Mouse (Mus musculus) liver, postnatal 0 days (tissue): ENCODE results near the gene Efhc1. TPM values are rescaled to one million over a fixed set of nuclear protein-coding genes. Genes with fewer than 3 reads are reported as not detected.

Source experiments
- ATAC-seq: fragments of 200-750 bp; cut with Nextera tagmentation; 2 replicates; pipeline ENCODE4 v1.8.0; 2017; ENCODE audit warnings: mild to moderate bottlenecking, moderate library complexity
- DNase-seq: peaks from one replicate; pipeline ENCODE4 v3.0.0-alpha.2; 2016
- H3K27ac ChIP-seq: fragments of 300-500 bp; sonication (generic); 2 replicates; pipeline ENCODE4 v1.5.1; 2014; ENCODE audit warnings: antibody characterized with exemption, moderate library complexity, mild to moderate bottlenecking, low read depth
- H3K27me3 ChIP-seq: fragments of 300-500 bp; sonication (generic); 2 replicates; pipeline ENCODE4 v1.6.1; 2014; ENCODE audit warnings: low read length, control low read depth, mixed read lengths; ENCODE audit not compliant: insufficient read depth
- H3K36me3 ChIP-seq: fragments of 300-500 bp; sonication (generic); replicated peaks from 2 replicates; pipeline ENCODE4 v1.6.1; 2014; ENCODE audit warnings: mild to moderate bottlenecking, control low read depth, low read length, moderate library complexity, mixed read lengths; ENCODE audit not compliant: insufficient read depth
- H3K4me1 ChIP-seq: fragments of 300-500 bp; sonication (generic); 2 replicates; pipeline ENCODE4 v1.6.1; 2014; ENCODE audit warnings: antibody characterized with exemption, mild to moderate bottlenecking, control low read depth; ENCODE audit not compliant: insufficient read depth
- H3K4me2 ChIP-seq: fragments of 300-500 bp; sonication (generic); 2 replicates; pipeline ENCODE4 v1.6.1; 2014; ENCODE audit warnings: low read depth, mild to moderate bottlenecking, low read length, moderate library complexity, mixed read lengths
- H3K4me3 ChIP-seq: fragments of 300-500 bp; sonication (generic); 2 replicates; pipeline ENCODE4 v1.5.1; 2014; ENCODE audit warnings: low read depth, low read length
- H3K9ac ChIP-seq: fragments of 300-500 bp; sonication (generic); replicated peaks from 2 replicates; pipeline ENCODE4 v1.6.1; 2014; ENCODE audit warnings: mild to moderate bottlenecking, moderate library complexity
- H3K9me3 ChIP-seq: fragments of 300-500 bp; sonication (generic); 2 replicates; pipeline ENCODE4 v1.6.1; 2016; ENCODE audit warnings: mild to moderate bottlenecking, control low read depth, low read length, mixed read lengths
- CTCF ChIP-seq: sonication (generic); IDR thresholded peaks from 2 replicates; pipeline ENCODE4 v1.5.1; 2016; ENCODE audit warnings: antibody characterized with exemption, low read depth
- EP300 ChIP-seq: IDR thresholded peaks from 2 replicates; pipeline ENCODE4 v1.6.1; 2016; ENCODE audit warnings: antibody characterized with exemption, low read depth, mild to moderate bottlenecking
- WGBS: fragments of 180-500 bp; shearing (Covaris S2); extraction: QIAGEN DNeasy Blood & Tissue Kit; methylation state at CpG from one replicate; pipeline ENCODE4 v1.1.7; 2014; ENCODE audit not compliant: insufficient replicate concordance; 5-methylcytosine and 5-hydroxymethylcytosine counted together
- polyA plus RNA-seq: library from polyadenylated mRNA; unstranded; fragments of >200 nt; fragmentation: Nextera tagmentation; extraction: Ambion mirVana; gene quantifications from 2 replicates; pipeline ENCODE4 v1.2.1, GENCODE M21; 2015

Gene Efhc1
- polyA plus RNA-seq, 1 experiment from 2014 or later: 0.34 TPM

DNA sequence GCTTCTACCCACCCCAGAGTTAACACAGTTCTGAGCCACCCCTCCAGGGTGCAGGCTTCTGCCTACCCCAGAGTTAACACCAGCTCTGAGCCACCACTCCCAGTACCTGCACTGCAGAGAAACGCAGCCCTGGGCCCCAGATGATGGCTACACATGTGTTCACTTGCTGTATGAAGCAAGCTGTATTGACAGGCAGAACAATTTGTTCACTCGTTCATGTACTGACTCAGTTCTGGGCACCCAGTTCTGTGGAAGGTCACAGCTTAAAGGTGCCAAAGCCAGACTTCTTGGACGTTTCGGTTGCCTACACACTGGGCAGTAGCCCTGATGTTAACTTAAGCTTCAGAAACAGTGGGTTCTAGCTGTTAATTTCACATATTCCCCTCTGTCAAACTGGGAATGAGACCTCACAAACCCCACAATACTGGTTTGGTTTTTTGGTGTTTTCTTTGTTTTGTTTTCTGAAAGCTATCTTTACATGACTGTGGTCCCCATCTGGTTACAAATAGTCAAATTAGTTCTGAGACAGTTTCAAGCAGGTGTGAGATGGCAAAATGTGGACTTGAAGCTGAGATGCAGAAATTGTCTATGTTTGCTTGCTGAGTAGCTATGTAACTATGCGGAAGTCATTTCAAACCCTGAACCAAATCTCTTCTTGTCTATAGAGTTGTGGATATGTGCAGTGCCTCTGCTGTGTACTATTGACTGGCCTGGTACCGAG, 86.6 kb downstream of the Efhc1 start:
- TF ChIP-seq EP300 (no peak), CTCF (no peak)
- no peaks in the 10 kb centered on the region for H3K27me3 ChIP-seq
- 0 out of 2 replicates have a peak overlapping the region, but pooled peaks have one; percentile 30 for H3K27ac ChIP-seq
- no peak overlapping the region for H3K9ac ChIP-seq
- no peak overlapping the region for H3K4me3 ChIP-seq
- WGBS: 71% methylated on average over 6 of the region's 6 CpGs
- H3K4me1 ChIP-seq: no peaks in the 10 kb centered on the region; the same call in 1 of the 2 replicates
- ATAC-seq (peak; percentile 77), DNase-seq (no peak)
- no peaks in the 10 kb centered on the region for H3K9me3 ChIP-seq
- no peaks in the 10 kb centered on the region; the same call in 1 of the 2 replicates for H3K36me3 ChIP-seq
- H3K4me2 ChIP-seq: no peak overlapping the region

DNA sequence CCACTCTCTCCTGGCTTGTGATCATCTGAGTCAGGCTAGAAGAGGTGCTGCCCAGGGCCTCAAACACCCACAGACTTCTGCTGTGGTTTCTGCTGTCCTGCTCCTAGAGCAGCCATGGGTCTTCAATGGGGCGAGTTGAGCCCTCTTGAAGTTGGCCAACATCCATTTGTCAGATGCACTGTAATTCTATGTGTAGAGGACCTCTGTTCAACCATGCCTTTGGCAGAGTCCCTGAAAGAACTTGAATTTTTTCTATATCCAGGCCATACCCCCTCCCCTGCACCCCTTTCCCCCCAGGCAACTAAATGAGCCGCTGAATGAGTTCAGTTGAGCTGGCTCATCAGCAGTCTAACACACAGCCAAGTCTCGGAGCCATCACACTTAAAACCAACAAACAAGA, 88.1 kb downstream of the Efhc1 start:
- Histone ChIP-seq H3K27me3 (no peaks in the 10 kb centered on the region), H3K27ac (peak overlapping the region; percentile 12; the same call in 1 of the 2 replicates), H3K36me3 (no peaks in the 10 kb centered on the region; the same call in 1 of the 2 replicates), H3K4me1 (peaks cover under 1% of the 10 kb centered on the region), H3K9me3 (no peaks in the 10 kb centered on the region), H3K4me2 (no peak overlapping the region), H3K4me3 (no peak overlapping the region), H3K9ac (no peak overlapping the region)
- ATAC-seq (no peak), DNase-seq (no peak)
- 75% methylated on average over 3 of the region's 3 CpGs for WGBS
- TF ChIP-seq EP300 (no peak), CTCF (no peak)

DNA sequence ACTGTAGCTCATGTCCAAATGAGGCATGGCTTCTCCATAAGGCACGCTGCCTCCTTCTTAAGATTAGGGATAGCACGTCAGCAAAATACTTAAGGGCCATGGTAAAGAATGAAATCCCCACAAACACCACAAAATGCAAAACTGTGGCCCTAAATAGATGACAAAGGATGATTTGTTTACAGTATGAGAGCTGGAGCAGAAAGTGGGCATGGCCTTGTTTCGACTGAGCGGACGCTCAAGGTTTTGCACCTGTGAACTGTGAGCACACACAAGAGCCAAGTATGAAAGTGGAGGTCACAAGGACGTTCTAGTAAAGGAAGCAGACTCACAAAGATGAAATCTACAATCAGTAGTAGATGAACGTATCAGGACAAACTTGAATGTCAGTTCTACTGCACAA, 88.7 kb downstream of the Efhc1 start:
- no peak overlapping the region for H3K9ac ChIP-seq
- no peaks in the 10 kb centered on the region; the same call in 1 of the 2 replicates for H3K36me3 ChIP-seq

More for the DNA sequence above, 88.7 kb downstream of the Efhc1 start:
- Histone ChIP-seq H3K27me3 (no peaks in the 10 kb centered on the region), H3K4me1 (peaks cover 7% of the 10 kb centered on the region), H3K4me3 (no peak overlapping the region), H3K9me3 (no peaks in the 10 kb centered on the region), H3K27ac (peak overlapping the region; percentile 69; the same call in 1 of the 2 replicates), H3K4me2 (no peak overlapping the region)
- TF ChIP-seq CTCF (no peak), EP300 (no peak)
- ATAC-seq: 0 out of 2 replicates have a peak, but pooled peaks have one; percentile 26
- 73% methylated on average over 7 of the region's 7 CpGs for WGBS
- DNase-seq: no peak

Other genes with a start within 250 kb of the Efhc1 start
- not detected in 2 replicates for gene Il17a, start 220.7 kb upstream of the Efhc1 start, polyA plus RNA-seq
- not detected in 2 replicates for gene Il17f, start 161.0 kb upstream of the Efhc1 start, polyA plus RNA-seq
- gene Mcm3, start 131.3 kb upstream of the Efhc1 start, polyA plus RNA-seq: 46.9 and 55.3 TPM in 2 replicates
- gene Paqr8, start 61.0 kb upstream of the Efhc1 start, polyA plus RNA-seq: 0.18 and 0.21 TPM in 2 replicates
- 5.5 and 6.5 TPM in 2 replicates for gene Tram2, start 127.6 kb downstream of the Efhc1 start, polyA plus RNA-seq